Mouse (Mus musculus): ENCODE measurements around the gene Npy4r.

The Npy4r gene

DNA sequence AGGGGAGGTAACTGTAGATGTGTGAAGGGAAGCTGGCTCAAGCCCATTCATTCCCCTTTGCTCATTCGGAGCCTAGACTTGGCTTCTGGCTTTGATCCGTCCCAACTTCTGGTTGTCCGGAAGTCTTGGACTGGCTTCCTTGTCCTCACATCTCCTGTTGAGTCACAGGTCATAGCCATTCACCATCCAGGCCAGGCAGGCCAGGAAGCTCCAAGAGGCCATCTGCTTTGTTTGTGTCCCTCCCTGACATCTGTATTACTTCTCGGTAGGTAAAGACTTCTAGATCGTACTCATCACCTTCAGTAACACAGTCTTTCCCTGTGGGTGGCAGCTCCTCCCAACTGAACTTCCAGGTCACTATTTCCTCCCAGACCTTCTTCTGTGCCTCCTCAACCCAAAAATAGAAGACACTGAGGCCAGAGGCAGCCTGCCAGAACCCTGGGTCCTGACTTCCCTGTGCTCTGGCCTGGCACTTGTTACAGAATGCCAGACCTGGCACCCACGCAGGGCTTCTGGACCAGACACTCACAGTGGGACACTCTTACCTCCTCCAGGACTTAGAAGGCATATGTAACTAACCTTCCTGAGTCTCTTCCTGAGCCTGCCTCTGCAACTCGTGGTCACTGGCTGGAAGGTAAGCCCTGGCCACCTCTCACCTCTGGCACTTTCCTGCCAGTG is 33.1 kb downstream of the Npy4r start:
- DNase-seq: no peak

GRCm38 (mm10) chr14:34114311-34114710 is 38.0 kb downstream of the Npy4r start:
- DNase-seq: no peak

DNA sequence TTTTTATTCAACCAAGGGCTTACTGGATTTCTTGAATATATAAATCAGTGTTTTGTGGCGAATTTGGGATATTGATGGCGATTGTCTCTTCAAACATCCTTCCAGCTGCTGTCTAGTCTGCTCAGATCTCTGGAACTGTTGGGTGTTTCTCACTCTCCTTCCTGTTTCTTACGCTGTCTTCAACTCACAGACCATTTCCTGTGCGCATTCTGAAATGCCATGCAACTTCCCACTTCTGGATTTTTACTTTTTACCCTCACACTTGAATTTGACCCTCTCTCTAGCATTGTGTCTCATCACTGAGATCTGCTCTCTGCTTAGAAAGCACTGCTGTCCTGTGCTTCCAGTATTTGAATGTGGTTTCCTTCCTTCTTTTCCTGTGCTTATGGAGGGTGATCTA is 44.7 kb downstream of the Npy4r start:
- DNase-seq: no peak

DNA sequence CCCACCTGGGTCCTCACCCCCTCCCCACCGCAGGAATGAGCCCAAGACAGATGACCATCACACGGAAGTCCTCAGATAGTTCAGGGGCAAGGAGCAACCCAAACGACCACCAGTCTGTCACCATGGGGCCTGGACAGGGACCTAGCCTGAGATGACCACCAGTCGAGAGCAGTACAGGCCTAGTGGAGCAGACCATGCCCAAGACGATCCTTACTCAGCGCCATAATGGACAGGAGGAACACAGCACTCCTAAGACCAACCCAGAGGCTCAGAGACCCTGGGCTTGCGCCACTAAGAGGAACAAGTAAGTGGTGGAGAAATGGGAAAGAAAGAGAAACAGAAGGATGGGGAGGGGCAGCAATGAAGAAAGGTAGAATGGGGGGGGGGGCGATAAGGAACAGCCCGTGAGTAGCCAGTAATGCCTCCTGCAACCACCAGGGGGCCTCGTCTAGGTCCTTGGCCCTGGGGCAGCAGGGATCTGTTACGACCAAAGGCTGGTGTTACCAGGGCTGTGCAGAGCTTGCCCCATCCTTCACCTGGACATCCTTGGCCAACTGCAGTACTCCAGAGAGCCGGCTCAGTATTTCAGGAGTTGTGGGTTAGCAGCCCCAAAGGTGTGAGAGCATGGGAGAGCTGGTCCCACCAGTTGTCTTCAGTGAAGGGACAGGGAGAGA is 45.8 kb downstream of the Npy4r start:
- peak; percentile 22 to 38 for DNase-seq

DNA sequence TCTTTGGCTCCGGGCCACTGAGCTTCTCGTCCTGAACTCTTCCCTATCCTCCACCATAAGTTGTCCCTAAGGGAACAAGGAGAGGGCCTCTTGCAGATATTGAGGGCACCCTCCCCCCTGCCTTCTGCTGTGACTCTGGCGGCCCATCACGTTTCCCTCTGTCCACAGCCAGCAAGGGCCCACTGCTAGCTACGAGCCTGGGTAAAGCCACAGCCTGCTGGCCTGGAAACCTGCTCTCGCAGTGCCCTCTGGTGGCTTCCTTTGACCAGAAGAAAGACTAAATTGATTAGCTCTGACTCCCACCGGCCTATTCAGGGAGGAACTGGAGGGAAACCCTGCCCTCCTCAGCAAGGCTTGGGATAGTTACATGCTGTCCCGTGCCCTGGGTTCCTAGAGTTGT is 47.4 kb downstream of the Npy4r start:
- DNase-seq: peak; percentile 60 to 75

DNA sequence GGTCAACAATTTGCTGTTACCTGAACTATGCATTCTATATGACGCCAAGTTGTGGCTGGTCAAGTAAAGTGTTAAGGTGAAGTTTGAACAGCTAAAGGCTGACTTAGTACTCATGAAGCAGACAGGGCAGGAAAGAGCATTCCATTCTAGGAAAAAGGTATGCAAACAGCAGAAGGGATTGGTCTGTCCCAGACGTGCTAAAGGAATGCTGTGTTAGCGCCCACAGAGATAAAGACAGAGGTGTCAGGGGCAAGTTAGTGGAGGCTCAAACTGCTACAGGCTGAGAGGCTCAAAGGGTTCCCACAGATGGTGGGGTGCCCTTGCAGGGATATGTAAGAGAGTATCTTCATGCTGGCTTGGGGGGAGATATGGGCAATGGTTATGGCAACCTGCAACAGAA is 48.4 kb downstream of the Npy4r start:
- no peak for DNase-seq

- DNase-seq: no peak
Measured at GRCm38 (mm10) chr14:34102601-34103000, 49.7 kb downstream of the Npy4r start, which contains the start of gene A630023A22Rik. Gene A630023A22Rik (minus strand): TSS chr14:34102754.

DNA sequence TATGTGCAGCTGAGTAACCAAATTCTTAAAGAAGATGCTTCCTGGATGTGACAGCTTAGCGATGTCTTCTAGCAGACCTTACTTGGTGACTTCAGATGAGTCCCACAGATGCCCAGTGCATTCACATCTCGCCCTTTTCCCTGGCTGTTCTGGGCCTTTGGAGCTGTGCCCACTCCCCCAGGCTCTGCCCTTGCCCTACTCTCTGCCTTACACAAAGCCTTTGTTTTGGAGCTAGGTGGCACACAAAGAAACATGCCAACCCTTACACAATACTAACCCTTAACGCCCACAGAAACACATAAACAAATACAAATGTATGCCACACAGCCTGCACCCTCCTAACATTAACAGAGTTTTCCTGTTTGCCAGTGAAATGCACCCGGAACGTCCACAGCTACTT is 56.1 kb downstream of the Npy4r start:
- DNase-seq: no peak

All from lung, adult 18-20 months (tissue).